Mouse (Mus musculus) c-Kit-negative CD71-positive TER-119-positive erythroid progenitor cells, embryonic 14.5 days (primary cell): ENCODE results near the gene Pdk2.

Experiments
- DNase-seq: peaks from one replicate; pipeline ENCODE4 v3.0.0-alpha.2; 2013; ENCODE audit warnings: low read depth, low spot score

Pdk2 gene

GRCm38 (mm10) chr11:95041139-95041609 lies at the start of gene Pdk2:
Pdk2 (minus strand) TSS chr11:95041354.
- peak; percentile 91 for DNase-seq

DNA sequence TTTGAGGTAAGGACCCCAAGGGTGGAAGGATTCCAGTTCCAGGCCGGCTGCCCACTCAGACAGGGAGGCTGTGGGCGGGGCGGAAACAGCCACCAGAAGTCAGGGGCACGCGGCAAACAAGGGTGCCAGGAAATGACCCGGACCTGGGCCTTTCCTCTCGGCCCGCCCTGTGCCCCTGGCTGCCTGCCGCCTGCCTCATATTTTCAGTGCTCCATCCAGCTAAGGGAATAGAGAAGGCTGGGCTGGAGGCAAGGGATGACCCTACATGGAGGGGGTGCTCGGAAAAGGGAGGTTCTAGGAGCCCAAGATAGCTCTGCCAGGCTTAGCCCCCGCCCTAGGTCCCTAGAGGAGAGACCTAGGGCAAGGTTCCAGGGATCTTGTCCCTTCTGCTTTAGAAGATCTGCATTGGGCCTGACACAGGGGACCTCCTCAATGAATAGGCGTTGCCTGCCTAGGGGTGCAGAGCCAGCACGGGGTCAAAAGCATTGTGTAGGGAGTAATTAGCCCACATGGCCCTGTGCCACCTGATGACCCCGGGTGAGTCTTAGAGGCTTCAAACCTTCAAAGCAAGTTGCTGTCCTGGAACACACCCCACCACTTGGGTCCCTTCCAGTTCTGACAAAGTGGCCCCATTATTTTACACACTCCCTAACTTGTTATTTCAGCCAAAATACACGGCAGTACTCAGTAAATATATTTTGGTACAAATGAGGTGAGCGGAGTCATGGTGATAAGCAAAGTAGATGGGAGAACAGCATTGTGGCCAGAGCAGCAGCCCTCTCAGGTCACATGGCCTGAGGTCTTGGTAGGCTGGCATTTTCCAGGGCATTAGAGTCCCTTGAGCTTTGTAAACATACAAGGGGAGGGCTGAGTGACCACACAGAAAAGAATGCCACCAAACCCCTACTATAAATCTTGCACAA lies 48.0 kb upstream of the Pdk2 start:
- no peak for DNase-seq

DNA sequence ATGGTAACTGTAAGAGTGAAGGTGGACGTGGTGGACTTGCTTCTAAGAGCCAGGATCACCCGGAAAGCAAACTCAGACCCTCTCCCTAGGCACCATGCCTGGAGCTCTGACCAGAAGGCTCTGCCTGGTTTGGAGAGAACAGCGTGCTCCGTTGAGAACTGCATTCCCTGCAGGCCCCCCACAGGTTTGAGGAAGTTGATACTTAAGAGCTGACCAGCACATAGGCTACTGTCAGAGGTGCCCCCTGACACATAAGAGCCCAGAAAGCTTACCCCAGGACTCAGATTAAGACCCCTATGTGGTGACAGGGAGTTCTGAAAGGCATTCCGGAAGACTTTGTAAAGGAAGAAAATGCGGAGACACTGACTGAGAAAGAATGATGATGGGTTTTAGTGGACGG lies 47.1 kb upstream of the Pdk2 start:
- no peak for DNase-seq

DNA sequence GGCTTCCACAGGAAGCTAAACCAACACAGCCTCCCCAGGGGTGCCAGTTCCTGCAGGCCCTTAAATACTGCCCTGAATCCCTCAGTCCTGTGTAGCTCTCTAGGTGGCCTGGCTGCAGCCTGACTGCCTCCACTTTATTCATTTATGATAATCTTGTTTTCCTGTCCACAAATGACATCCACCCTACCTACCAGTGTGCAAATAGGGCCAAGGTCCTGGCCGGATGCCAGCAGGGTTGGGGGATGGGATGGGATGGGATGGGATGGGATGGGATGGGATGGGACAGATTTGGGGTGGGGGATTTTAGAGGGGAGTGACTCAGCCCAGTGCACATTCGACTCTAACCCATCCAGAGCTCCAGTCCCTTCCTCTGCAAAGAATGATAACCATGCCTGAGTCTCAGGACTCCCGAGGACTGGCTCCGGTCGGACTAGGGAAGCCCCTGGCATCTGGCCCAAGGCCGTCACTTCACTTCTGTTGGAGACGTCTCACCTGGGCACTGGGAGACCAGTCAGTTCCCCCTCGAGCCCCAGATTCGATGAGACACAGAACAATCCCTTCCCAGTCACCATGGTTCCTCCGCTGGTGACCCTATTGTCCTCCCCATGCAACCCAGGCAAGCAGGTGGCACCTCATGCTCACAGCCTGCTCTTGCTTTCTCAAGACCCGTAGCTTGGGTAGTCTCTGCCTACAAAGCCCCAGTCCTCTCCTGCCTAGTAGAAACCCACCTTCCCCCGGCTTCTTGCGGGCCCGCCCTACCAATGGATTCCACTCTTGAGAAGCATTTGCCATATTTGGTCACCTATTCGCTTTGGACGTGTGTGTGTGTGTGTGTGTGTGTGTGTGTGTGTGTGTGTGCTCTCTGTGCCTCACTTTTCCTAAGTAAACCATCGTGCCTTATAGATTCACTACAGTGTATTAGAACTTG lies 46.4 kb upstream of the Pdk2 start:
- DNase-seq, result no peak

GRCm38 (mm10) chr11:95086229-95086628 lies 45.1 kb upstream of the Pdk2 start:
- DNase-seq, result no peak

- DNase-seq, result no peak
Observed at GRCm38 (mm10) chr11:95085710-95086109, 44.6 kb upstream of the Pdk2 start.

DNA sequence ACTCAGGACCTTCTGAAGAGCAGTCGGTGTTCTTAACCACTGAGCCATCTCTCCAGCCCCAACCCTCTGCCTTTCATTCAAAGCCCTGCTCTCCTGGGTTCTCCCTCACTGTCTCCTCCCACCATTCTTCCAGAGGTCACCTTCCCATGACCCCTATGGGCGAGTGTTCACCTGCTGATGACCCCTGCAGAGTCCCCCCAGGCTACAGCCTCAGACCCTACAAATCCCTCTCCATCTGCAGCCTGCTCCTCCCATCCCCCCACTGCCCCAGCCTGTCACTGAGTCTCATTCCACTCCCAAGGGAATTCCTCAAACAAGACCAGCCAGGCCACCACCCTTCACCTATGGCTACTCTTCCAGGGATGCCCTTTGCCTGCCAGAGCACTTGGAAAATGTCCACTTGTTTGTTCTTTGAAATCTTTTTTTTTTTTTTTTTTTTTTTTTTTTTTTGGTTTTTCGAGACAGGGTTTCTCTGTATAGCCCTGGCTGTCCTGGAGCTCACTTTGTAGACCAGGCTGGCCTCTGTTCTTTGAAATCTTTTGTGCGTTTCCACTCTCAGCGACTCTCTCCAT lies 43.7 kb upstream of the Pdk2 start:
- no peak for DNase-seq

DNA sequence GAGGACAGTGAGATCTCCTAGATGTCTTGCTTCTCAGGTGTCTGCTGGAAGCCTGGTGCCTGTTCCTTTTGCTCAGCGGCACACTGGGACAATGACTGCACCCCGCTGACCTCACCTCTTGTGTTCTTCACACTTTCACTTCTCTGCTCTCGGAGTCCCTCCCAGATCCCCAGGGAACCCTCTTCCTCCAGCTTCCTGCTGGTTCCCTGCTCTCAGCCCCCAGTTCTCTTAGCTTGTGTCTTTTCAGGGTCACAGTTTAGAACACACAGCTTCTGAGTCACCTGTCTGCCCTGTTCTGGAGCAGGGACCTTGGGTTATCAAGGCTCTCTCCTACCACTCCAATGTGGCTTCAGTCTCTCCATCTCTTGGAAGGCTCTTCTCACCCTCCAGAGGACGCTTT lies 43.0 kb upstream of the Pdk2 start:
- DNase-seq, result no peak

DNA sequence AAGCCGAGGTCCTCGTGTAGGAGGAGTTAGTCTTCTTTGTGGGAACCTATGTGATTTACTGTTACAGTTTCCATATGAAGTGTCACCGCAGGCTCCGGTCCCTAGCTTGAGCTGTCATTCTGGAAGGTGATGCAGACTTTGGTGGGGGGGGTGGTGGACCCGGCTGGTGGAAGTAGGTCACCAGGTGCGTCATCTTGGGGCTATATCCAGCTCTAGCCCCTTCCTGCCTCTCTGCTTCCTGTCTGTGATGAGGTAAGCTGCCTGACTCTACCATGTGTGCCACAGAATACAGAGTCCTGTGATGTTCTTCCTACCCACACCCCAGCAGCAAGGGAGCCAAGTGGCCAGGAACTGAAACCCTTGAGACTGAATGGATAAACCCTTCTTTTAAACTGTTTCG lies 41.7 kb upstream of the Pdk2 start:
- no peak for DNase-seq

DNA sequence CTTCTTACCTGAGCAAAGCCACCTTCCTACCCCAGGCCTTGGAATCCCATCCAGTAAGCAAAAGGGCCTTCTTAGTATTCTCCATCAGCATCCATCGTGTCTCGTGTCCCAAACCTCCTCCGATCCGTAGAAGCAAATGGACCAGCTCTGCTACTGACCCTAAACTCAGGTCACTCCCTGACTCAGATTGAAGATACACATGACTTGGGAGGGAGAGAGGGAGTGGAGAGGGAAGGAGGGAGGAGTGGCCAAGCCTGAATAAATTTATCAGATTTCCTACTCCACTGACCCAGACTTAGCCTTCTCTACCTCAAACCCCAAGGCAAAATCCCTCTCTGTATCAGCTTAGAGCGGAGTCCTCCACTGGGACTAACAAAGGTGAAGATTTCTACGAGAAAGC lies 39.6 kb upstream of the Pdk2 start:
- DNase-seq, result no peak

DNA sequence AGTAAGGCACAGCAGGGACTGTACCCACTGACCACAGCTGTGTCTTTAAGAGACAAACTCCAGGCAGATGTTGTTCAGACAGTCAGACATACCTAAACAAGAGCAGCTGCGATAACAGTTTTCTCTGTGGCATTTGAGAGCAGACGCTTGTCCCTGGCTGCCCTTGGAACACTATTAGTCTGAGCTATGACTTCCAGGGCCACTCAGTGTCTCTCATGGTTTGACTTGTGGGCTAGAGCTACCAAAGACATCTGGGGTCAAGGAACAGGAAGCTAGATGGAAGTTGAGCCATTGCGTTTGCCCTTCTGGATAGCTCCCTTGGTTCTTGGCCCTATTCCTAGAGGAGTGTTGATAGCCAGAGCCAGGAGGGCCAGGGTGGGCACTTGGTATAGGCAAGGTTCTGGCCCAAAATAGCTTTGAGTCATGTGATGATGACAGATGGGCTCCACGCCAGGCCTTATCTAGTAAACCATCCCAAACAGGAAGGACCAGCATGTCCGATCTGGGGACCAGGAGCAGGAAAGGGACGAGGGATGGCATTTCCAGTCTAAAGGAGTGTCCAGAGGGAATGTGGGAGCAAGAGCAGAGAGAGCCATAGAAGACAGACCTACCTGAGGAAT lies 38.2 kb upstream of the Pdk2 start:
- no peak for DNase-seq

DNA sequence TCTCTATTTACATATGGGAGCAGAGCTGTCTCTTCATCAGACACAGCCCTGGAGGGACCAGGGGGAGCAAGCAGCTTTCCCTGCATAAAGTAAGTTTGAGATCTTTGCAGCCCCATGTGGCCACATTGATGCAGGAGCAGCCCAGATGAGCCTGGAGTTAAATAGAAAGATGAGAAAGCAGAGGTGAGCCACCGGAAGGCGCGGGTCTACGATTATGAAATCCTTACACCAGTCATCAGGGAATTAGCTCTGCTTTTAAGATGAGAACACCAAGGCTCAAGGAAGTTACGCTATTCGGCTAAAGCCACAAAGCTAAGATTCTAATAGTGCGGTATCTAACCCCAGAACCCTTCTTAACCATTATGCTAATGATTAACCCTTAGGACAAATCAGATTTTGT lies 36.8 kb upstream of the Pdk2 start:
- no peak for DNase-seq

- no peak for DNase-seq
Observed at GRCm38 (mm10) chr11:95076536-95077111, 35.5 kb upstream of the Pdk2 start, which contains the start of gene Itga3. Itga3 (minus strand) TSS chr11:95076801.

GRCm38 (mm10) chr11:95076041-95076535 lies 34.9 kb upstream of the Pdk2 start:
- DNase-seq, result no peak

DNA sequence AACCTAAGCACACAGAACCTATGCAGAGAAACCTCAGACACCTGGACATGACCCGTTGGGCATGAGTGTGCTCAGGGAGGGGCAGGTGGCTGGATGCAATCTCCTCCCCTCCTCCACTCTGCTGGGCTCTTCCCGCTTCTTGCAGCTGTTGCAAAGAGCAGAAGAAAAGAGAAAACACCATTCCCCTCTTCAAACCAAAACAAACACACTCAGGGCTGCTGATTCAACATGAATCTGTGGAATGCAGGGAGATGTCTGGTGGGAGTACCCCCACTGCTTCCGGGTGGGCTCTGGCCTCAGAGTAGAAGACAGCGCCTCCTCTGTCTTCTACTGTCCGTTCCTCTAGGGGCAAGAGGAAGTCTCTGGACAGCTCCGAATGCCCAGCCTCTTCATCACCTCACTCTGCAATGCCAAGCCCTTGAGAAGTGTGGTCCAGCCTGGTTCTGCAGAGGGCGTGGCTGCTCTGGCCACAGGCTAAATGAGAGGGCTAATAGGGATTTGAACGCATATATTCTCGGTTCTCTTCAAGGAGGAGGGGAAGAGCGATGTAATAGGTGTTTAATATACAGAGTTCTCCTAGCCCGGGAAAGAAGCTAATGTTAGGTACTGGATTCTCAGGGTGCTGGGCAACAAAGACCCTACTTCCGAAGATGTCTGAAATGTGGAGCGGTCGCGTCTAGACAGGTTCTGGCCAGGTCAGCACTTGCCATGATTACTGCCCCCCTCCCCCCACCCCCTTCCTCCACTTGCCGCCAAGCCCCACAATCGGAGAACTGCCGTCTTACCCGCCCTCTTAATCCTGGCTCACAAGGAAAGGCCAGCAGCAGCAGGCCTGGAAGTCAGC lies 34.3 kb upstream of the Pdk2 start:
- DNase-seq, result no peak

DNA sequence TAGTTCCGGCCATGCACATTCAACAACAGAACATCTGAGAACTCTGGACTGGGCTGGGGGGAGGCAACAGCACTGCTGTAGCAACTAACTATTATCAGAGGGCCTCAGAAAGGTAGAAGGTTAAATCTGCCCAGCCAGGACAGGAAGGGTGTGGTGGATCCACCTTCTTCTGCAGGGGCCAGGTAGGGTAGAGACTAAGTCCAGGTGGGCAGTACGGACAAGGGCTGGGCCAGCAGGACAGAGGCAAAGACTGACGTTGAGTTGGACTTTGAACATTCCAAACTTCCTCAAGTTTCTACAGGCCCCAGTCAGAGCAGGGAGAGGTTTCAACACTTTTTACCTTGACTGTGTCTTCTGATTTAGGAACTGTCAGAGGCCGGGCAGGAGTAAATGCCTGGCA lies 33.5 kb upstream of the Pdk2 start:
- DNase-seq, result no peak

DNA sequence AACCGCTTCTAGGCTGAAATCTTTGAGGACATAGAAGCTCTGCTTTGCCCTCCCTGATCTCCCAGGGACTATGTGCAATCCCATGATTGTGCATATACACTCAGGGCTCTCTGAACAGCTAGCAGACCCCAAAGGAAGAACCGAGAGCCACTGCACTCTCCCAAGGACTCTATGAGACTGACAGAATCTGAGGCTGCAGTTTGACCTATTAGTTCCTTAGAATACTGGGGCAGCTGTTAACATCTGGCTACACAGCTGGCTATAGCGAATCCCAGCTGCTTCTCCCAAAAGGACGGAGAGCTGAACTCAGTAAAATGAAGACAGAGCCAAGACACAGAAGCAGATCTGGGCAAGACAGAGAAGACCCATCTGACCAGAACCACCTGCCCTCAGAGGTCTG lies 32.7 kb upstream of the Pdk2 start:
- no peak for DNase-seq

DNA sequence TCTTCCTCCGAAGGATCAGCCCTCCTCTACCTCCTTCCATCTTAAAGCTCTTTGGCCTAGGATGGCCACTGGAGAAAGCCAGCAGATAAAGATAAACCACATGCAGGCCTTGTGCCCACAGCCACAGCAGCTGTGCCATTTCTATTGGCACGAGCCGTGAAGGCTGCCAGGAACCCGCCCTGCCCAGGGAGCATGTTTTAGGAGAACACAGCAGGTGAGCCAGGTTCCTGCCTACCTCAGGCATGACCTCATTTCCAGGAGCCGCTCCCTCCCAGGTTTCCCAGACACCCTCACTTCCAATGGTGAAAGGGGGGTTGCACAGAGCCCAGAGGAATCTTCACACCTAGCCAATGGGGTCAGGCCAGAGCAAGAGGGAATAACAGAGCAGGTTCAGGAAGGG lies 31.6 kb upstream of the Pdk2 start:
- no peak for DNase-seq

DNA sequence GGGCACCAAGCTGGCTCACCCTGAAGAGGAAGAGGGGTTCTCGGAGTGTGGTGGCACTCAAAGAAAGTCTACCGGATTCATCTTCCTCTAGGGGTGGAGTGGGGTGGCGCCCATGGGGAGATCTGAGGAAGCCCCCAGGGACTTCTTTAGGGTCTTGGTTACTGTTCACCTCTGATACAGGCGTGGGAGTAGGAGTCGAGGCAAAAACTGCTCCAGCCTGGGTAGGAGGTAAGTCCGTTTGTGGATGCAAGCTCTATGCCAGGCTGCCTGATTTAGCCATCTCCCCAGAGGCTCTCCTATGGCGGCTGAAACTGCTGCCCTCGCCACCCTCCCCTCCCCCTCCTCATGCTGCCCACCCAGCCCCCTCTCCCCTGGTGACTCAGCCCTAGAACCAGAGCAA lies 31.0 kb upstream of the Pdk2 start:
- no peak for DNase-seq

DNA sequence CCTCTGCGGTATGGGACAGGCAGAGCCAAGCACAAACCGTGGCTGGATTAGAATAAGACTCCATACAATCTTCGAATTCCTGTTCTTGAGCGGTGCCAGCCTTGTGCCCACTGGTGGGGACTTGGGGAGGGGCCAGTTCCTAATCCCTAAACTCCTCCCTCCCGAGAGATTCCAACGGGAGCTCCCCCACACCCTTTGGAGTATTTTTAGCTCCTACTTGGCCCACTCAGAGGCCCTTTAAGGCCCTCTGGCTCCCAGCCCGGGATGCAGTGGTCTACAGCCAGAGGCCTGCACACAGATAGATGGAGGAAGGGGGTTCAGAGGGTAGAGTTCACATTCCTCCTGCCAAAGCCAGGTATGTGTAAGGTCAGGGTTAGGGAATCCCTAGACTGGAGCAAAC lies 30.1 kb upstream of the Pdk2 start:
- DNase-seq, result no peak
